Mouse (Mus musculus): ENCODE measurements at regions not wholly inside any gene's neighbourhood (a gene's known extent, or its start where the extent isn't known, plus 50 kb on each side); places are given as distances from the start of the nearest gene placed in this dataset.
"Not testable (repeated sequence)": the region's sequence is repeated elsewhere in the genome, so short reads cannot be mapped to it uniquely, and the experiment has no call there.

DNA sequence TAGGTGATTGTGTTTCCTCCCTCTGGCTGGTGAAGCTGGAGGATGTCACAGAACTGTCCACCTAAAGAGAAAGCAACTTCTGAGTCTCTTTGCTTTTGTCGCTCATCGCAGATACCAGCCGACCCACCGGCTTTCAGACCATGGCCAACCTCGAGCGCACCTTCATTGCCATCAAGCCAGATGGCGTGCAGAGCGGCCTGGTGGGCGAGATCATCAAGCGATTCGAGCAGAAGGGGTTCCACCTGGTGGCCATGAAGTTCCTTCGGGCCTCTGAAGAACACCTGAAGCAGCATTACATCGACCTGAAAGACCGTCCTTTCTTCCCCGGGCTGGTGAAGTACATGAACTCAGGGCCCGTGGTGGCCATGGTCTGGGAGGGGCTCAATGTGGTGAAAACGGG is 131.7 kb downstream of the Nuak1 start:
- DNase-seq (ENCODE audit: low spot score in 2 of 2): not testable (repeated sequence)

DNA sequence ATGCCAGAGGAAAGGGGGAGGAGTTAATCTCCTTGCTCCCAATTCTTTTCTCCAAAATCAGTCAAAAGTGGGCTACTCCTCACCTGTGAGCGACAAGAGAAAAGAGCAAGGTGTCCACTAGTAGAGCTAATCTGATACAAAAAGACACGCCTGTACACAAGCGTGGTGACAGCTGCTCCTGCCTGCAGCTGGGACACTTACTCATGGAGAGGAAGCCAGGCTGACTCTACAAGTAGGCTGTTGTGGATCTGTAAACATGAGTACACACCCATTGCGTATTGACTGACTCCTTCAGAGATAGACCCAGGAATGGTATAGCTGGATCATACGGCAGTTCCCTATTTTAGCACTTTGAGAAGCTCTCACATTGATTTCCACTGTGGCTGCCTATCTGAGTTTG is 129.7 kb downstream of the Nuak1 start:
- DNase-seq (ENCODE audit: low spot score in 2 of 2): no peak

DNA sequence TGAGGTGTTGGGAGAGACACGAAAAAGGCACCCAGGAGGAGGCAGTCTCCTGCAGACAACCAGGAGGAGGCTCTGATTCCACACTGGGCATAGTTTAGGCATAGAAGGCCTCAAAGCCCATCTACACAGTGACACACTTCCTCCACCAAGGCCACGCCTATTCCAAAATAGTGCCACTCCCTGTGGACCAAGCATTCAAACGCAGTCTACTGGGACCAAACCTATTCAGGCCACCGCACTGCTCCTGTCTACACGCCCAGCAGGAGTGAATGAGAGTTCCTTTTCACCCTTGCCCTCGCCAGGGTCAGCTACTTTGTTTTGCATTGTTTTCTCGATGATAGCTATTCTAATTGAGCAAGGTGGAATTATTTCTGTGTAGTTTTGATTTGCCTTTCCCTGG is 127.7 kb downstream of the Nuak1 start:
- DNase-seq (ENCODE audit: low spot score in 2 of 2): no peak

DNA sequence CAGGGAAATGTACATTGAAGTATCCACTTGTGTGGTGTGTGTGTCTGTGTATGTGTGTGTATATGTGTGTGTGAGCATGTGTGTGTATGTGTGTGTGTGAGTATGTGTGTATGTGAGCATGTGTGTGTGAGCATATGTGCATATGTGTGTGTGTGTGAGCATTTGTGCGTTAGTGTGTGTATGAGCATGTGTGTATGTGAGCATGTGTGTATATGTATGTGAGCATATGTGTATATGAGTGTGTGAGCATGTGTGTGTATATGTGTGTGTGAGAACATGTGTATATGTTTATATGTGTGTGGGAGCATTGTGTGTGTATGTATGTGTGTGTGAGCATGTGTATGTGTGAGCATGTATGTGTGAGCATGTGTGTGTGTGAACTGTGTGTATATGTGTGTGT is 123.5 kb downstream of the Nuak1 start:
- no peak for DNase-seq (ENCODE audit: low spot score in 2 of 2)

DNA sequence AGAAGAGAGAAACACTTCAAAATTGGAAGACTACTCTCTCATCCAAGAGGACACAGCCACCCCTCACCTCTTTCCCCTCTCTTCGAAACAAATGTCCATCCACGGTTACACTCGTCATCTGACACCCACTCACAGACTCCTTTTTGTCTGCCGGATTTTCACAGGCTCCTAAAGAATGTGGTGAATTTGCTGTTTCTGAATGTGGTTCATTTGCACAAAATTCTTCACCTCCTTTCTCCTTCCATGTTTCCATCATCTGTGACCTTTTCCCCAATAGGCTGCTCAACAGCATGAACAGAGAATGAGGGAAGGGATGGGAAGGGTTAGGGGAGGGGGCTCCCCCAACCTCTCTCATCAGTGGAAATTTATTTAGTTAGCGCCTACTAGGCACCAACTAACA is 122.4 kb downstream of the Nuak1 start:
- DNase-seq (ENCODE audit: low spot score in 2 of 2): no peak

Measured in spleen, postnatal 10 days (tissue).